Mouse (Mus musculus): ENCODE measurements around the gene Myrip.
A peak's percentile ranks its signal among the peaks of the same experiment; 100 is the strongest.
"Not testable (repeated sequence)": the region's sequence is repeated elsewhere in the genome, so short reads cannot be mapped to it uniquely, and the experiment has no call there.

GRCm38 (mm10) chr9:120399537-120399936 is 98.2 kb downstream of the Myrip start:
- TF ChIP-seq CTCF (IDR thresholded peaks at IDR 0.05; ENCODE audit: borderline replicate concordance, extremely low read depth, insufficient read depth, insufficient read length): peak; percentile 32; the same call in 1 of the 2 replicates
- TF ChIP-seq POLR2A (IDR thresholded peaks at IDR 0.05; ENCODE audit: borderline replicate concordance, extremely low read depth, insufficient read depth, insufficient read length, poor library complexity, severe bottlenecking): not testable (repeated sequence)

Measured in brain, embryonic 14.5 days (tissue).